In the genomic region with DNA sequence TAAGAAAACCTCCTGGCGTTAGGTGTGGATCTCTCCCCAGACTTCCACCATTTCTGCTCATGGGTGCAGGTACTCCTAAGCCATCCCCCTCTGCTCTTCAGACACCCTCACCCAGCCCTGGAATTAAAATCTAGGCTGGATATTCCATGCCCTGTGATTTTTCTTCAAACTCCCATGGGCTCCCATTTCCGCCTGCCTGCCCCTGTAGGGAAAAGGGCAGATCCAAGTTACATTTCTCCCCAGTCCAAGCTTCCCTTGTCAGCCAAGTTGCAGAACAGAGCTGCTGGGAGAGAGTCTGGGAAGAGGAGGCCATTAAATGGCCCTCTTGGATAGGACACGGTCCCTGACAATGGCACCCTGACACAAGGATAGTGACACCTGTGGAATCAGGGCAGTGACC, we compare ENCODE assay signal across 8 mouse cellular contexts. TPM values are rescaled to one million over a fixed set of nuclear protein-coding genes. Genes with fewer than 3 reads are reported as not detected.
A peak's percentile ranks its signal among the peaks of the same experiment; 100 is the strongest.
DNase-seq lines count a peak whose midpoint lies in the region; ATAC-seq lines count a peak whose summit lies in the region.

No protein-coding gene starts in this region.

- no peaks in the 10 kb centered on the region for H3K27me3 ChIP-seq in embryonic facial prominence, embryonic 15.5 days
- H3K27me3 ChIP-seq in hindbrain, embryonic 15.5 days: peaks cover 4% of the 10 kb centered on the region; the same call in 1 of the 2 replicates
- H3K27me3 ChIP-seq in midbrain, embryonic 10.5 days (ENCODE audit: low read depth, poor library complexity, severe bottlenecking): peaks cover 21% of the 10 kb centered on the region; the same call in 1 of the 2 replicates

- no peak for ATAC-seq in embryonic facial prominence, embryonic 15.5 days (ENCODE audit: insufficient number of reproducible peaks, low FRiP score, low TSS enrichment, low read depth)
- ATAC-seq in hindbrain, embryonic 15.5 days (ENCODE audit: low FRiP score, low read depth): no peak

- H3K36me3 ChIP-seq in embryonic facial prominence, embryonic 15.5 days: peaks cover 16% of the 10 kb centered on the region
- H3K36me3 ChIP-seq in hindbrain, embryonic 15.5 days: peaks cover 11% of the 10 kb centered on the region
- peaks cover 15% of the 10 kb centered on the region for H3K36me3 ChIP-seq in midbrain, embryonic 10.5 days

- H3K4me1 ChIP-seq in embryonic facial prominence, embryonic 15.5 days: peaks cover 13% of the 10 kb centered on the region
- peaks cover 18% of the 10 kb centered on the region for H3K4me1 ChIP-seq in hindbrain, embryonic 15.5 days (replicated peaks)
- peaks cover 42% of the 10 kb centered on the region for H3K4me1 ChIP-seq in midbrain, embryonic 10.5 days

- intact Hi-C loops in left cerebral cortex, postnatal 4 days (cut with DNase I): no loop called here

- peak overlapping the region; percentile 85 for H3K4me3 ChIP-seq in embryonic facial prominence, embryonic 15.5 days (replicated peaks)
- peak overlapping the region; percentile 70 for H3K4me3 ChIP-seq in hindbrain, embryonic 15.5 days
- peak overlapping the region; percentile 89 for H3K4me3 ChIP-seq in midbrain, embryonic 10.5 days

- peak overlapping the region; percentile 97 for H3K27ac ChIP-seq in embryonic facial prominence, embryonic 15.5 days (replicated peaks)
- H3K27ac ChIP-seq in hindbrain, embryonic 15.5 days (replicated peaks): peak overlapping the region; percentile 87
- peak overlapping the region; percentile 97 for H3K27ac ChIP-seq in midbrain, embryonic 10.5 days (replicated peaks)

- no peak overlapping the region for H3K9ac ChIP-seq in embryonic facial prominence, embryonic 15.5 days
- peak overlapping the region; percentile 69; the same call in 1 of the 2 replicates for H3K9ac ChIP-seq in hindbrain, embryonic 15.5 days

- H3K9me3 ChIP-seq in embryonic facial prominence, embryonic 15.5 days (replicated peaks): no peaks in the 10 kb centered on the region
- no peaks in the 10 kb centered on the region for H3K9me3 ChIP-seq in hindbrain, embryonic 15.5 days
- peaks cover 9% of the 10 kb centered on the region; the same call in 1 of the 2 replicates for H3K9me3 ChIP-seq in midbrain, embryonic 10.5 days (replicated peaks)

- 47% methylated on average over 3 of the region's 3 CpGs for WGBS in embryonic facial prominence, embryonic 15.5 days
- 28% methylated on average over 3 of the region's 3 CpGs for WGBS in hindbrain, embryonic 15.5 days
- 35% methylated on average over 3 of the region's 3 CpGs for WGBS in midbrain, embryonic 10.5 days

- peak; percentile 4 for DNase-seq in embryo, embryonic 9.5 days (ENCODE audit: extremely low spot score)
- no peak for DNase-seq in embryo, embryonic 10.5 days (ENCODE audit: low spot score)
- DNase-seq in midbrain, embryonic 10.5 days (ENCODE audit: low spot score): no peak
- DNase-seq in T-cell, adult 2 months (ENCODE audit: low spot score): no peak
- no peak for DNase-seq in left cerebral cortex, postnatal 4 days
- DNase-seq in gastrocnemius, postnatal 4 days (ENCODE audit: low spot score in 2 of 2): no peak

- H3K4me2 ChIP-seq in embryonic facial prominence, embryonic 15.5 days (replicated peaks): peak overlapping the region; percentile 81
- H3K4me2 ChIP-seq in hindbrain, embryonic 15.5 days: peak overlapping the region; percentile 93

RNA-seq across cellular contexts. Expression of gene Zfp467, which starts 0.6 kb away (rescaled TPM):
- 28.5 and 29.5 TPM in 2 replicates for polyA plus RNA-seq in embryonic facial prominence, embryonic 15.5 days (2015; fragmentation: Nextera tagmentation; extraction: Ambion mirVana)
- 27.8 and 30.7 TPM in 2 replicates for polyA plus RNA-seq in hindbrain, embryonic 15.5 days (2015; fragmentation: Nextera tagmentation; extraction: Ambion mirVana)
- polyA plus RNA-seq in midbrain, embryonic 10.5 days (2016; fragmentation: Nextera tagmentation; extraction: Ambion mirVana): 10.1 and 13.6 TPM in 2 replicates
- total RNA-seq in left cerebral cortex, postnatal 4 days (2021): 10 to 100 TPM; 27.7 to 29.6 TPM
- 10 to 100 TPM; 14.3 to 19.7 TPM for total RNA-seq in gastrocnemius, postnatal 4 days (2021)

RNA-seq across cellular contexts. Expression of gene Sspo, which starts 1.8 kb away (rescaled TPM):
- 0.25 and 0.51 TPM in 2 replicates for polyA plus RNA-seq in embryonic facial prominence, embryonic 15.5 days (2015; fragmentation: Nextera tagmentation; extraction: Ambion mirVana)
- polyA plus RNA-seq in hindbrain, embryonic 15.5 days (2015; fragmentation: Nextera tagmentation; extraction: Ambion mirVana): 0.22 and 0.78 TPM in 2 replicates
- polyA plus RNA-seq in midbrain, embryonic 10.5 days (2016; fragmentation: Nextera tagmentation; extraction: Ambion mirVana): 0.07 and 0.21 TPM in 2 replicates
- under 1 TPM; 0.08 TPM for total RNA-seq in left cerebral cortex, postnatal 4 days (2021)
- total RNA-seq in gastrocnemius, postnatal 4 days (2021): under 1 TPM; 0.34 to 0.44 TPM

RNA-seq across cellular contexts. Expression of gene Krba1, which starts 50.9 kb away (rescaled TPM):
- polyA plus RNA-seq in embryonic facial prominence, embryonic 15.5 days (2015; fragmentation: Nextera tagmentation; extraction: Ambion mirVana): 21.9 and 22.6 TPM in 2 replicates
- 26.1 and 27.8 TPM in 2 replicates for polyA plus RNA-seq in hindbrain, embryonic 15.5 days (2015; fragmentation: Nextera tagmentation; extraction: Ambion mirVana)
- polyA plus RNA-seq in midbrain, embryonic 10.5 days (2016; fragmentation: Nextera tagmentation; extraction: Ambion mirVana): 20.4 and 24.4 TPM in 2 replicates
- total RNA-seq in left cerebral cortex, postnatal 4 days (2021): 10 to 100 TPM; 53.5 to 62.2 TPM
- total RNA-seq in gastrocnemius, postnatal 4 days (2021): 10 to 100 TPM; 16.6 to 19.7 TPM
